Mouse (Mus musculus) frontal cortex, adult (tissue): ENCODE results near the gene Phf19.

Experiments
- ATAC-seq: cut with Nextera tagmentation; 2 replicates; pipeline ENCODE4 v1.9.2; 2017; ENCODE audit warnings: mild to moderate bottlenecking, moderate library complexity, mixed read lengths; ENCODE audit not compliant: low TSS enrichment

The Phf19 gene

DNA sequence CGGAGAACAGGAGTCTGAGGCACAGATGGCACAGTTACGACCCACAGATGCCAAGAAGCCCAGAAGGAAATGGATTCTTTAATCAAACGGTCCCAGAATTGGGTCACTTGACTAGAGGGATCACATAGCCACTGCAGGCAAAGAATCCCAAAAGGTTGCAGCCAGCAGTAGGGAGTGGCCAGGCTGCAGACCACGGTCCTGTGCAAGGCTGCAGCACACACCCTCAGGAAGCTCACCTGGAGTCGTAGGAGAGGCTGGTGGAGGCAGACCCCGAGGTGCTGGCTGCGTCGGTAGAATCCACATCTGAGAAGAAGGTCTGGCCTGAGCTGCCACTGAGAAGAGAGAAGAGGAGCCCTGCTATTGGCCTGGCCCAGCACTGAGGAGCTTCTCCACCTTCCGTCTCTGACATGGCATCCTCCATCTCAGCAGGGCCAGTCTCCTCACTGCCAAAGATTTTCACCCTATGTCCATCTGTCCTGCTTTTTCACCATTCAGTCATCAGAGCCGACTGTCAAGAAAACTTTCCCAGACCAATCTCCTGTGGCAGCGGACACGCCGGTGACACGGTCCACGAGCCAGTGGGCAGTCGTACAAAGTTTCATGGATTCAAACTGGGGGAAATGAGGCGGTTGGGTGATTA lies 16.9 kb downstream of the Phf19 start:
- ATAC-seq, result no peak

DNA sequence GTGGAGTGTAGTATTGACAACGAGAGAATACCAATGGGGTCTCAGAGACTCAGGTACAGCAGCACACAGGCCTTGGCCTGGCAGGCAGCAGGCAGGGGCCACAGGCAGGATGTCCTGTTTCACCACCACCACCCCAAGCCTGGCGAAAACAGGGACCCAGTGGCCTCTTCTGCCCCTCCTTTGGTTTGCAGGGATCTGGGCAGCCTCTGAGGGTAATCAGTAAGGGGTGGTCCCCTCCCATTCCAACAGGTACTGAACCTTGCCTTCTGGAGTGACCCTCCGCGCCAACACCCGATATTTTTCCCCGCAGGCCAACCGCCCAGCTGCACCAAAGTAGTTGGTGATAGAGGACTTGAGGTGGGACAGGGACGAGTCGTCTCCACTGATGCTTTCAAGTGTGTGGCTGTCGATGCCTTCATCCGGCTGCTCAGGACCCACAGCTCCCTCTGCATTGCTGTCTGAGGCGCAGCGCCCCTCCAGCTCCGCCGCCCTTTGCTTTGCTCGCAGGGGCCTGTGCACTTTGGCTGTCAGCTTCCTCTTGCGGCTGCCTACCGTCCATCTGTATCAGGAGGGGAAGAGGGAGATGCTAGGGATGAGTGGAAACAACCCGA lies 18.2 kb downstream of the Phf19 start:
- ATAC-seq, result no peak

DNA sequence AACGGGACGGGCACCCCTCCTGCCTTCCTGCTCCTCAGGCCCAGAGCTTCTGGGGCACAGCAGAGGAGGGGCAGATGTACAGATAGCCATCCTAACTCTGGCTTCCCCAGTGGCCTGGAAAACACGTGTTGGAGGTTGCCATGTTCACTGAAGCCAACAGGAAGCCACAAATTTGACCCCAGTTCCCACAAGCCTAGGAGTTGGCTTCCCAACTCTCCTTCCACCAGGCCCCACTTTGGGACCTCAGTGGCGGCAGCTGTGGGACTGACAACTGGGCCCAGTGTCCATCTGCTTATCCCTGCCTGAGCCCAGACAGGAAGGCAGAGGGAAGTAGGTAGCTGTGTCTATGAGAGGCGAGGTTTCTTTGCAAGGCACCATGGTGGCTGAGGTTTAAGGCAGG lies 19.9 kb downstream of the Phf19 start:
- ATAC-seq, result no peak

DNA sequence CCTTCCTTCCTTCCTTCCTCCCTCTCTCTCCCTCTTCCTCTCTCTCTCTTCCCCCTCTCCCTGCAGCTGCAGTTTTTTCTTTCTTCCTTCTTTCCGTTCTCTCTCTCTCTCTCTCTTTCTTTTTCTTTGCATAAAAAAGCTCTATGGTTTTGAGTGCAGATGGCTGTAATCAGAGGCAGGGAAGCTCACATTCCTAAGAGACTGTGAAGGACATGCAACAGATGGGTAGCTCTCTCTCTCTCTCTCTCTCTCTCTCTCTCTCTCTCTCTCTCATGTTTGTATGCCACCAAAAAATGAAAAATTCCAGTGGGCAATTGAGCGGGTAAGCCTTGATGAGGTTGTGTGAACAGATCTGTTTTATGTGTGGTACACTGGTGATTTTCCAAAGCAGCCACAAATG lies 29.6 kb downstream of the Phf19 start:
- ATAC-seq, result no peak

DNA sequence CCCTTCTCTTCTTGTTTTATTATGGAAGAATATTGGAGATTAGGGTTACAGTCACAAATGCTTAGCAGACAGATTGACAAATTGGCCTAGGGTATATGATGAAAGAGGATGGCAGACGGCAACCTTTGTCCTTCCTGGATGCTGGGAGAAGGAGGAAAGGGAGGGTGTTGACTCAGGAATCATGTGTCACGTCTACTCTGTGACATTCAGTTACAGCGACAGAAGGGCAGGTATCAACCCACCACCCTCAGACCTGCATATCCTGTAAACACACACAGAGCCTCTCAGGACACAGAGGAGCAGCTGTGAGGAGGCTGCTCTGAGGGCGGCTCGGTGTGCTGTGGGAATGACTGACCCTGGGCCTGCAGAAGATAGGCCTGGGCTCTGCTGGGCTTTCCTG lies 30.6 kb downstream of the Phf19 start:
- ATAC-seq, result no peak

DNA sequence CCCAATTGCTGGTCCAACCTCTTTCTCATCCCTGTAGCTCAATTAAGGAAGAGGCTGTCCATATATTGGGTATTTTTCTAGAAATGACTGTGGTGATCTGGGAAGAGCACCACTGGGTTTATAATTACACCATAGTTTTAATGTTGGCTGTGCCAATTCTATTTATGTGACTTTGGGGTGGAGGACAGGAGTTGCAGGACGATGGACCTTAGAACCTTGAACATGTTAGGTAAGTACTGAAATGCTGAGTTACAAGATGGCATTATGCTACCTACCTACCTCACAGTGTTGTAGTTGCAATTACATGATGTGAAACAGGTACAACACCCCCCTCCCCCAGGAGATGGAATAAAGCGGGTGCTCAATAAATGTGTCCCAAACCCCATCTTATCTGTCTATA lies 31.1 kb downstream of the Phf19 start:
- ATAC-seq, result no peak

DNA sequence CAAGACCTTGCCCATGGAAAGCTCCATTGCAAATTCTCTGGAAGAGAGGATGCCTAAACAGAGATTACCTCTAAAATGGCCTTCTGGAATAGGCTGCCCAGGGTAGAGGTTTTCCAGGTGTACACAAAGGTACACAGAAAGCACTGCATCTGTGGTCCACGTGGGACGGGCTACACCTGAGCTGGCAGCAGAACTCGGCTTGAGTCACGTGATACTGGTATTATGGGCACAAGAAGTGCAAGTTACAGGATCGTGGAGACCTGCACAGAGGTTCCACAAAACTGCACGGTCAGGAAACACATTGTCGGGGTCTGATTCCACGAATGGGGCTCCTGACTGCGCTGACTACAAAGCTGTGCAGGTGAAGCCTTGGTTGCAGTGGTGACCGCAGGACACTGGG lies 33.8 kb downstream of the Phf19 start:
- no peak for ATAC-seq

DNA sequence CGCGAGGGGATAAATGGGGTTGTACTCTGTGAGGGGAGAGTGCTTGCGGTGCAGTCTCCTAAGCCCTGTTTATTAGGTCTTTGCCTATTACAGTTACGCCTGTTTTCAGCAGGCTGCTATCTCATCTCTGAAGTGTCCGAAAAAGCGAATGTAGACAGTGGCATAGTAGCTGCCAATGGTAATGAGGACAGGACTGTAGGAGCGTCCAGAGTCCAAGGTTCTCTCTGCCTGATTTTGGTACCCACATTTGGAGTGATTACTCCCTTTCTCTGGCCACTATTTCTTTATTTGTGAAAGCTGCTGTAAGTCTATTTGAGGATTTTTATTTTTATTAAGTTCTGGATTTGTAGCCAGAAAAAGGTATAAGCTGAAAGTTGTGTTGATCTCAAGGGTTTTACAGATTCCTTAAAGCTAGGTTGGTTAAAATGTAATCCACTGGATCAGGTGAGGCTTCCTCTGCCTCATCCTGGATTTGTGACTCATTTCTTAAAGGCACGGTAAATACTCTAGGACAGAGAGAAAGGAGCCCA lies 38.9 kb downstream of the Phf19 start, which contains the start of gene Psmd5:
Gene Psmd5, minus strand, starts transcription at position 153 of the 530 bp plus-strand sequence.
- no peak for ATAC-seq

DNA sequence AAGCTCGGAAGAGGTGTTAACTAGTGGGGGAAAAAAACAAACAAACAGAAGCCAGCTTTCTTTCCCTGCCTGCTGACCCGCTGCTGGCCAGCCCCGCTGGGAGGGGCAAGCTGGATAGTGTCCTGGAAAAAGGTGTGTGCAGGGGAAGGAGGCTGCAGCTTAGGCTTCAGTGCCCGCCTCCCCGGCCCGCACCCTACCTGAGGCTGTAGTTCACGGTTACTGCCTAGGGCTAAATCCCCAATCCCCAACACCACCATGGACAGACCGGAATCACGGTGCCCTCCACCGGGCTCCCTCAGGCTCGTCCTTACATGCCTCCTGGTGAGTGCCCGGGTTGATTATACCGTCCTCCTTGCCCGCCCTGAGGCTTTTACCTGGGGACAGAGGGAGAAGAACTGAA lies 39.6 kb downstream of the Phf19 start, which contains the start of gene Cutal:
Gene Cutal, plus strand, starts transcription at position 126 of the 400 bp plus-strand sequence.
- ATAC-seq, result no peak

DNA sequence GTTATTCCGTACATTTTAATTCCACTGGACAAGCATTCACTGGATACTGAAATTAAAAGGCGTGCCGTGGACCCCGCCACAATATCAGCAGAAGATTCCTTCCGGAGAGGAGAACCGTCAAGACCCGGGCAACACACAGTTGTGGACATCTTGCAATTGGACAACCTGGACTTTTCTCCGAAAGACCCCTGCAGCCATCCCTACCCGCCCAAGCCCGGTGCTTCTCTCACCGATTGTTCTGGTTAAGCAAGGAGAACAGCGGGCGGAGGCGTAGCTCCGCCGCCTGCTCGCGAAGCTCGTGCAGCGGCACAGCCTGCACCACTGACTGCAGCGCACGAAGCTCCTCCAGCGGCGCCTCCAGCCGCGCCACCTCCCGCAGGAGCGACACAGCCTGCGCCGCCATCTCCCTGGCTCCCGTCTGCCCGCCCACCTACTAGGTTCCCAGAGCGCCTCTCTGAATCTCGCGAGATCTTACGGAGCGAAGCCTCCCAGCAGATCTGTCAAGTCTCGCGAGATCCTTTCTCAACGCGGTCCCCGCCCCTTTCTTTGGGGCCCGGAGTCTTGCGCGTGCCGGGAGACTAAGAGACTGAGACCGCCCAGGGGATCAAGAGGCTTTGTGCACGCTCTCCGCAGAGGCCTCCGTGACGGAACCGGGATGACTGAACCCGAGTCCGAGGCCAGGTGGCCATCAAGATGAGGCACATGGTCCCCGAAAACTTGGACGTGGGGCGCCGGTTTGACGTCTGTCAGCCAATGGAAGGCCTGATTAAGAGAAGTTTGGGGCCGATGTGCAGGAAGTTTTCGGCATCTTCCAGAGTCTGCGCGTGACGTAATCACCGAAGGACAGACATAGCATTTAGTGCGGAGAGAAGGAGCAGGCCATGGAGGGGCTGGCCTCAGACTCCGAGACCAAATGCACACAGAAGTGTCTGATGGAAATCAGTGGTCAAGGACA lies 43.0 kb downstream of the Phf19 start:
- peak; percentile 97 for ATAC-seq

DNA sequence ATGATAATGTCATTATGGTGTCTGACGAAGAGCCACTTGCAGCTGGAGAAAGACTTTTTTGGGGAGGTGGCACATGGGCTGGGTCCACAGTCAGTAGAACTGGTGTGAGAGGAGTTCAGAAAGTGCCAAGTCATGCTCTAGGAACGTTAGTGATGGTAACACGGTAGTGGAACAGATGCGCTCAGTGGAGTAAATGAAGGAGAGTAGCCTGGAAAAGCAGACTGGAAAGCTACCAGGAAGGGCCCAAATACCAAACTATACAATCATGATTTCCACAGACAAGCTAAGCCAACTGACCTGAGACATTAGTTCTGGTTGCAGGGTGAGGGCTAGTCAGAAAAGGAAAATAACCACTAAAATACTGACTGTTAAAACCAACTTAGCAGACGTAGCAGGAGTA lies 44.1 kb downstream of the Phf19 start:
- ATAC-seq, result no peak

DNA sequence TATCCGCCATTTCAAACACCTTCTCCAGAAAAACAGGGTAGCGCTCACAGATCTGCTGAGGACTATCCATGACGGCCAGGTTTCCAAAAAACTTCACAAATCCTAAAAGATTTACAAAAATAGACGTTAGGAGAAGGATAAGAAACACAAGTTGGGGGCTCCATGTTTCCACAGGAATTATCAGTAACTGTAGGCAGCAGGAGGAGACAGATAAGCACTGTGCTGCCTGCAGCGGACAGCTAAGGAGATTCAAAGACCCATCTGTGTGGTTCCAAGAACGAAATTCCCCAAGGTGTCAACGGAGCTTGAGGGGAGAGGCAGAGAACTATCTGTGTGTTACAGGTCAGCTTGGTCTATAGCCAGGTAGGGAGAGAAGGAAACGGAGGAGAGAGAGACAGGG lies 56.1 kb downstream of the Phf19 start:
- no peak for ATAC-seq

DNA sequence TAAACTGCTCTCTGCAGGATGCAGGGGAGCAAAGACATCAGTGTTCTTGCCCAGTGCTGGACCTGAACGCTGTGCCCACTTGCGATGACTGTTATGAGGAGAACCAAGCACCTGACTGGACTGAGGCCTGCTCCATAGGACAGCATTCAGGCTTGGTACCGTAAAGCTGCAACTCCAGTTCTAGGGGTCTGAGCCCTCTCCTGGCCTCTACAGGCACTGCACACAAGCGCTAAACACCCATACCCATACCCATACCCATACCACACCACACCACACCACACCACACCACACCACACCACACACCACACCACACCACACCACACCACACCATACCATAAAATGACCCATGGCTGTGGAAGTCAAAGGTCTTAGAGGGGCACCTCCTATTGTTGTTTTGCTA lies 58.6 kb downstream of the Phf19 start:
- no peak for ATAC-seq

DNA sequence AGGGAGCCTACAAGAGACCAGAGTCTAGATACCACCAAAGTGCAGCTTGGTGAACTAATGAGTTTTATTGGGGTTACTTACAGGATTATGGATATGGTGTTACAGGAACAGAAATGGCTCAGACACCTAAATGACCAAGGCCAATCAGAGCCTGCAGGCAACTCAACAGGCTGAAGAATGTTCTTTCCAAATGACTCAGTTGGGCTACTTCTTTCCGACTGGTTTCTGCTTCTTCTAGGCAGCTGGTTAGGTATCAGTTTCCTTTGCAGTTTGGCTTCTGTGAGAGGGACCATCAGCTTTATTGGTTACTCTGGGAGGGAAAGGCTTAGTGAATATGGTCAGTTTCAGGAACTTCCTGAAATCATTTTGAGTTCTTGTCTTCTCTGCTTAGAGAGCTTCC lies 66.1 kb downstream of the Phf19 start:
- ATAC-seq, result no peak
